Mouse (Mus musculus): ENCODE measurements around the gene Olfr1373. TPM values are rescaled to one million over a fixed set of nuclear protein-coding genes. Genes with fewer than 3 reads are reported as not detected.

Gene Olfr1373
- total and polyA plus RNA-seq, 3 experiments = not detected

- Histone ChIP-seq H3K4me1 (ENCODE audit: control insufficient read depth in 1 of 2, insufficient read depth in 2 of 2, low read length in 2 of 2) (peaks cover 18 to 19% of the 10 kb centered on the region in 2 experiments), H3K9me3 (replicated peaks; ENCODE audit: insufficient read depth, low read length) (no peaks in the 10 kb centered on the region)
These were observed 39.3 kb downstream of the Olfr1373 start for GRCm38 (mm10) chr11:52106037-52106436.

GRCm38 (mm10) chr11:52105503-52105902 lies 39.8 kb downstream of the Olfr1373 start:
- H3K4me1 ChIP-seq (ENCODE audit: control insufficient read depth in 1 of 2, insufficient read depth in 2 of 2, low read length in 2 of 2) = peaks cover 22% of the 10 kb centered on the region in 2 experiments
- H3K4me3 ChIP-seq (ENCODE audit: control insufficient read depth in 1 of 2, insufficient read depth in 1 of 2, low read depth in 2 of 2, low read length in 2 of 2) = no peak overlapping the region
- TF ChIP-seq RCOR1 (IDR thresholded peaks at IDR 0.05; ENCODE audit: low read depth, low read length) (no peak), MAX (IDR thresholded peaks at IDR 0.05; ENCODE audit: low read length) (no peak), ZC3H11A (IDR thresholded peaks at IDR 0.05; ENCODE audit: low read depth, low read length) (no peak), TBP (IDR thresholded peaks at IDR 0.05; ENCODE audit: low read depth, low read length) (no peak), JUND (IDR thresholded peaks at IDR 0.05; ENCODE audit: low read depth, low read length) (no peak), ZNF384 (IDR thresholded peaks at IDR 0.05; ENCODE audit: low read depth, low read length) (no peak), NRF1 (IDR thresholded peaks at IDR 0.05; ENCODE audit: insufficient read depth, low read depth, low read length, poor library complexity, severe bottlenecking) (no peak), SIN3A (IDR thresholded peaks at IDR 0.05; ENCODE audit: low read length) (no peak), SMC3 (IDR thresholded peaks at IDR 0.05; ENCODE audit: low read depth, low read length) (no peak)
- H3K79me2 ChIP-seq (ENCODE audit: control insufficient read depth, insufficient read depth, low read length, poor library complexity) = peaks cover 89% of the 10 kb centered on the region
- H3K36me3 ChIP-seq (ENCODE audit: control insufficient read depth in 1 of 2, insufficient read depth in 2 of 2, low read length in 2 of 2) = peaks cover 21 to 61% of the 10 kb centered on the region in 2 experiments
- H3K27me3 ChIP-seq (ENCODE audit: control insufficient read depth in 1 of 2, insufficient read depth in 2 of 2, low read length in 2 of 2) = no peaks in the 10 kb centered on the region
- DNase-seq (ENCODE audit: low read depth, low spot score) = no peak
- no peaks in the 10 kb centered on the region for H3K9me3 ChIP-seq (replicated peaks; ENCODE audit: insufficient read depth, low read length)
- no peak overlapping the region for H3K27ac ChIP-seq (ENCODE audit: control insufficient read depth, low read depth, low read length)
- H3K9ac ChIP-seq (ENCODE audit: control insufficient read depth, low read depth, low read length, poor library complexity, severe bottlenecking) = no peak overlapping the region

More at GRCm38 (mm10) chr11:52106037-52106436, 39.3 kb downstream of the Olfr1373 start:
- H3K27me3 ChIP-seq (ENCODE audit: control insufficient read depth in 1 of 2, insufficient read depth in 2 of 2, low read length in 2 of 2) = no peaks in the 10 kb centered on the region
- H3K27ac ChIP-seq (ENCODE audit: control insufficient read depth, low read depth, low read length) = no peak overlapping the region
- H3K79me2 ChIP-seq (ENCODE audit: control insufficient read depth, insufficient read depth, low read length, poor library complexity) = peaks cover 89% of the 10 kb centered on the region
- peaks cover 19 to 56% of the 10 kb centered on the region in 2 experiments for H3K36me3 ChIP-seq (ENCODE audit: control insufficient read depth in 1 of 2, insufficient read depth in 2 of 2, low read length in 2 of 2)
- H3K9ac ChIP-seq (ENCODE audit: control insufficient read depth, low read depth, low read length, poor library complexity, severe bottlenecking) = no peak overlapping the region
- DNase-seq (ENCODE audit: low read depth, low spot score) = no peak
- no peak overlapping the region for H3K4me3 ChIP-seq (ENCODE audit: control insufficient read depth in 1 of 2, insufficient read depth in 1 of 2, low read depth in 2 of 2, low read length in 2 of 2)
- TF ChIP-seq POLR2A (IDR thresholded peaks at IDR 0.05; ENCODE audit: control insufficient read depth in 1 of 2, insufficient read depth in 1 of 2, low read depth in 1 of 2, low read length in 2 of 2, poor library complexity in 1 of 2) (0 out of 4 replicates have a peak, but pooled peaks of 1 of the 2 experiments have one; percentile 19), MYC (IDR thresholded peaks at IDR 0.05; ENCODE audit: low read depth, low read length) (no peak), RAD21 (IDR thresholded peaks at IDR 0.05; ENCODE audit: low read depth, low read length) (no peak)

GRCm38 (mm10) chr11:52102977-52103376 lies 42.4 kb downstream of the Olfr1373 start:
- Histone ChIP-seq H3K4me1 (ENCODE audit: control insufficient read depth in 1 of 2, insufficient read depth in 2 of 2, low read length in 2 of 2) (peaks cover 27 to 28% of the 10 kb centered on the region in 2 experiments), H3K9ac (ENCODE audit: control insufficient read depth, low read depth, low read length, poor library complexity, severe bottlenecking) (no peak overlapping the region), H3K36me3 (ENCODE audit: control insufficient read depth in 1 of 2, insufficient read depth in 2 of 2, low read length in 2 of 2) (peaks cover 19 to 63% of the 10 kb centered on the region in 2 experiments), H3K27ac (ENCODE audit: control insufficient read depth, low read depth, low read length) (no peak overlapping the region), H3K79me2 (ENCODE audit: control insufficient read depth, insufficient read depth, low read length, poor library complexity) (peaks cover 91% of the 10 kb centered on the region), H3K4me3 (ENCODE audit: control insufficient read depth in 1 of 2, insufficient read depth in 1 of 2, low read depth in 2 of 2, low read length in 2 of 2) (no peak overlapping the region), H3K9me3 (replicated peaks; ENCODE audit: insufficient read depth, low read length) (no peaks in the 10 kb centered on the region), H3K27me3 (ENCODE audit: control insufficient read depth in 1 of 2, insufficient read depth in 2 of 2, low read length in 2 of 2) (no peaks in the 10 kb centered on the region)
- DNase-seq (ENCODE audit: low read depth, low spot score) = no peak
- peak; percentile 92 for TF ChIP-seq MAFK (IDR thresholded peaks at IDR 0.05; ENCODE audit: borderline replicate concordance, low read depth, low read length)
- no peak for TF ChIP-seq TCF12 (IDR thresholded peaks at IDR 0.05; ENCODE audit: low read depth, low read length)

All from MEL (cell line).